Mouse (Mus musculus): ENCODE data around the gene Usp21.

The Usp21 gene

GRCm38 (mm10) chr1:171268341-171268740 is 19.4 kb downstream of the Usp21 start:
- in situ Hi-C loops (cut with MboI, MseI): loop anchor here (10.0 kb wide), 1 partner anchor 154 kb away; the partner anchor contains the start of gene Cfap126

GRCm38 (mm10) chr1:171265971-171266744 is 21.6 kb downstream of the Usp21 start:
- in situ Hi-C loops (cut with MboI, MseI): loop anchor here (10.0 kb wide), 1 partner anchor 151 kb away; the partner anchor contains the start of gene Cfap126

- in situ Hi-C loops (cut with MboI, MseI): loop anchor here (10.0 kb wide), 1 partner anchor 149 kb away; the partner anchor contains the start of gene Cfap126
These were observed 23.9 kb downstream of the Usp21 start for GRCm38 (mm10) chr1:171263666-171264461.

GRCm38 (mm10) chr1:171263185-171263611 is 24.6 kb downstream of the Usp21 start:
- in situ Hi-C loops (cut with MboI, MseI): loop anchor here (10.0 kb wide), 1 partner anchor 148 kb away; the partner anchor contains the start of gene Cfap126

GRCm38 (mm10) chr1:171262594-171263130 is 25.1 kb downstream of the Usp21 start:
- in situ Hi-C loops (cut with MboI, MseI): loop anchor here (10.0 kb wide), 1 partner anchor 148 kb away; the partner anchor contains the start of gene Cfap126

- in situ Hi-C loops (cut with MboI, MseI): loop anchor here (10.0 kb wide), 1 partner anchor 146 kb away; the partner anchor contains the start of gene Cfap126
These were observed 27.5 kb downstream of the Usp21 start for GRCm38 (mm10) chr1:171260316-171260715.

GRCm38 (mm10) chr1:171258921-171259320 is 28.9 kb downstream of the Usp21 start:
- in situ Hi-C loops (cut with MboI, MseI): no loop called here

- in situ Hi-C loops (cut with MboI, MseI): no loop called here
These were observed 30.0 kb downstream of the Usp21 start for GRCm38 (mm10) chr1:171257781-171258180.

GRCm38 (mm10) chr1:171256937-171257548 is 30.7 kb downstream of the Usp21 start:
- in situ Hi-C loops (cut with MboI, MseI): no loop called here

- in situ Hi-C loops (cut with MboI, MseI): no loop called here
These were observed 31.5 kb downstream of the Usp21 start for GRCm38 (mm10) chr1:171256095-171256818.

GRCm38 (mm10) chr1:171252415-171252814 is 35.4 kb downstream of the Usp21 start:
- in situ Hi-C loops (cut with MboI, MseI): no loop called here

- in situ Hi-C loops (cut with MboI, MseI): no loop called here
These were observed 36.0 kb downstream of the Usp21 start for GRCm38 (mm10) chr1:171251594-171252324.

- in situ Hi-C loops (cut with MboI, MseI): no loop called here
These were observed 36.9 kb downstream of the Usp21 start, which contains the start of gene Ndufs2 for GRCm38 (mm10) chr1:171250680-171251593. Gene Ndufs2 (minus strand): TSS chr1:171251388.

- in situ Hi-C loops (cut with MboI, MseI): no loop called here
These were observed 37.7 kb downstream of the Usp21 start, which contains the start of gene Adamts4 for GRCm38 (mm10) chr1:171249913-171250600. Gene Adamts4 (plus strand): TSS chr1:171250421.

- in situ Hi-C loops (cut with MboI, MseI): no loop called here
These were observed 39.2 kb downstream of the Usp21 start for GRCm38 (mm10) chr1:171248386-171249226.

- in situ Hi-C loops (cut with MboI, MseI): no loop called here
These were observed 39.9 kb downstream of the Usp21 start for GRCm38 (mm10) chr1:171247916-171248315.

- in situ Hi-C loops (cut with MboI, MseI): no loop called here
These were observed 40.3 kb downstream of the Usp21 start for GRCm38 (mm10) chr1:171247453-171247841.
